Mouse (Mus musculus) E14TG2a.4 (cell line): ENCODE data around the gene Myo9b.

ENCODE experiments used
- CTCF ChIP-seq: conservative IDR thresholded peaks from 2 replicates; pipeline ENCODE4 v1.5.1; 2014; ENCODE audit warnings: low read length
- POU5F1 ChIP-seq: IDR thresholded peaks from 2 replicates; pipeline ENCODE4 v1.6.1; 2014; ENCODE audit warnings: low read length, borderline replicate concordance

- TF ChIP-seq CTCF (no peak), POU5F1 (no peak)
Observed at GRCm38 (mm10) chr8:71395071-71395470, 122.6 kb downstream of the Myo9b start.
